Mouse (Mus musculus) cerebellum, adult 11-12 months (tissue): ENCODE results near the gene Rnf185.

Experiments used
- DNase-seq: peaks from one replicate; pipeline ENCODE4 v3.0.0; 2022

Rnf185 gene

GRCm38 (mm10) chr11:3390789-3391188 is 61.4 kb downstream of the Rnf185 start:
- no peak for DNase-seq

- DNase-seq = peak; percentile 48
Measured at GRCm38 (mm10) chr11:3389996-3390395, 62.2 kb downstream of the Rnf185 start.

GRCm38 (mm10) chr11:3387482-3388196 is 64.5 kb downstream of the Rnf185 start:
- DNase-seq = no peak

GRCm38 (mm10) chr11:3386941-3387368 is 65.2 kb downstream of the Rnf185 start:
- DNase-seq = peak; percentile 80

GRCm38 (mm10) chr11:3382602-3383594 is 69.3 kb downstream of the Rnf185 start:
- no peak for DNase-seq

- no peak for DNase-seq
Measured at GRCm38 (mm10) chr11:3381148-3381814, 70.9 kb downstream of the Rnf185 start.

GRCm38 (mm10) chr11:3379427-3379826 is 72.7 kb downstream of the Rnf185 start:
- DNase-seq = no peak

GRCm38 (mm10) chr11:3374741-3375140 is 77.4 kb downstream of the Rnf185 start:
- no peak for DNase-seq

- no peak for DNase-seq
Measured at GRCm38 (mm10) chr11:3374293-3374645, 77.9 kb downstream of the Rnf185 start.

- no peak for DNase-seq
Measured at GRCm38 (mm10) chr11:3373591-3374292, 78.4 kb downstream of the Rnf185 start.

- DNase-seq = peak; percentile 28
Measured at GRCm38 (mm10) chr11:3371599-3372295, 80.4 kb downstream of the Rnf185 start.

- peak; percentile 86 for DNase-seq
Measured at GRCm38 (mm10) chr11:3370928-3371598, 81.1 kb downstream of the Rnf185 start.

- DNase-seq = peak; percentile 32
Measured at GRCm38 (mm10) chr11:3370162-3370561, 82.0 kb downstream of the Rnf185 start.

- no peak for DNase-seq
Measured at GRCm38 (mm10) chr11:3369449-3369848, 82.7 kb downstream of the Rnf185 start.

GRCm38 (mm10) chr11:3368983-3369382 is 83.2 kb downstream of the Rnf185 start:
- DNase-seq = no peak

- DNase-seq = no peak
Measured at GRCm38 (mm10) chr11:3366411-3366810, 85.8 kb downstream of the Rnf185 start.
